In the genomic region with DNA sequence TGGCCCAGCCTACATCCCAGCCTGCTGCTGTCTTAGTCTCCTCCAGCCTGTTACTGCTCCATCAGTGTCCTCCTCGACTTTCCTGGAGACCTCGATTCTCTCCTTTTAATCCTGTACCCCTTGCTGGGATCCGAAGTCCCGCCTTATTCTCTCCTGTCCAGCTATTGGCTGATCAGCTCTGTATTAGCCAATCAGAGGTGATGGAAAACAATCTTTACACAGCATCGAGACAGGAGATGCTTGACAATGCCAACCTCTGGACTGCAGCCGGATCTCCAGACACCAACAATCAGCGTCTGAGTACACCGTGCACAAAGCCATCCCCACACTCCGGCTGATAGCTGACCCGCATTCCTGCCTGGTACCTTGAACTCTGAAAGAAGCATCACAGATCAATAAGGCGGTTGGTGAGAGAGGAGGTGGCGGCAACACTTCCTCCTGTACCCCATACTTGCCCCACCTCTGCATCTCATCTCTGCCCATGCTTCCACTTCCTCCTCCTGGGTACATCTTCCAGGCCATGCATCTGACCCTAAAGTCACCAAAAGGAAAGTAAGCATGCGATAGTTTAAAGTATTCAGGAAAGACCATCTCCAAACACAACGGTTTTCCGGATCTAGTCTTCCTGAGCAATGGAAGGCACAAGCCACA, we compare ENCODE assay signal across 17 mouse cellular contexts.
A peak's percentile ranks its signal among the peaks of the same experiment; 100 is the strongest.
DNase-seq lines count a peak whose midpoint lies in the region; ATAC-seq and TF ChIP-seq lines count a peak whose summit lies in the region.
"Had no signal": no experiment of that assay in that cellular context is flagged by ENCODE, and none has a peak within 500 bp of the region (broad histone marks: within the 10 kb centered on the region; RNA-seq: fewer than 3 reads in every experiment).

No protein-coding gene starts in this region.

- no peaks in the 10 kb centered on the region for H3K9me3 ChIP-seq in ES-E14 (ENCODE audit: control insufficient read depth, insufficient read depth, low read depth, low read length)
- no peaks in the 10 kb centered on the region for H3K9me3 ChIP-seq in hindbrain, embryonic 13.5 days
- H3K9me3 ChIP-seq in midbrain, embryonic 14.5 days (ENCODE audit: control insufficient read depth, low read length), result no peaks in the 10 kb centered on the region
- H3K9me3 ChIP-seq: limb, embryonic 12.5 days; liver, embryonic 15.5 days had no signal

- 0 out of 2 replicates have a peak, but pooled peaks cover 2% of the 10 kb centered on the region for H3K27me3 ChIP-seq in hindbrain, embryonic 13.5 days
- H3K27me3 ChIP-seq in midbrain, embryonic 14.5 days (ENCODE audit: control insufficient read depth, insufficient read depth, low read length), result no peaks in the 10 kb centered on the region
- H3K27me3 ChIP-seq: limb, embryonic 12.5 days had no signal

- peak overlapping the region; percentile 29 to 32; a peak in 2 of 4 replicates for H3K4me3 ChIP-seq in ES-E14 (ENCODE audit: insufficient read depth in 1 of 2, low read depth in 1 of 2, low read length in 2 of 2, poor library complexity in 1 of 2, severe bottlenecking in 1 of 2)
- no peak overlapping the region for H3K4me3 ChIP-seq in hindbrain, embryonic 13.5 days
- 0 out of 2 replicates have a peak overlapping the region, but pooled peaks have one; percentile 13 for H3K4me3 ChIP-seq in midbrain, embryonic 14.5 days (replicated peaks; ENCODE audit: low read depth, low read length)
- H3K4me3 ChIP-seq: limb, embryonic 12.5 days; liver, embryonic 15.5 days; myocyte had no signal

- peaks cover 6 to 28% of the 10 kb centered on the region in 2 experiments; a peak in 3 of 4 replicates for H3K4me1 ChIP-seq in ES-E14 (ENCODE audit: control insufficient read depth in 2 of 2, insufficient read depth in 2 of 2, low read length in 2 of 2, poor library complexity in 1 of 2)
- peaks cover 18% of the 10 kb centered on the region for H3K4me1 ChIP-seq in hindbrain, embryonic 13.5 days (replicated peaks)
- H3K4me1 ChIP-seq in midbrain, embryonic 14.5 days (ENCODE audit: control insufficient read depth, insufficient read depth, low read length), result 0 out of 2 replicates have a peak, but pooled peaks cover 3% of the 10 kb centered on the region

- no peak overlapping the region for H3K27ac ChIP-seq in ES-E14 (ENCODE audit: insufficient read depth, low read depth, low read length, poor library complexity, severe bottlenecking)
- H3K27ac ChIP-seq in hindbrain, embryonic 13.5 days, result no peak overlapping the region
- no peak overlapping the region for H3K27ac ChIP-seq in midbrain, embryonic 14.5 days (replicated peaks; ENCODE audit: low read depth, low read length)
- H3K27ac ChIP-seq: limb, embryonic 12.5 days; liver, embryonic 15.5 days had no signal

- H3K9ac ChIP-seq in ES-E14 (ENCODE audit: insufficient read depth, low read depth, low read length, poor library complexity, severe bottlenecking), result no peak overlapping the region
- no peak overlapping the region for H3K9ac ChIP-seq in hindbrain, embryonic 13.5 days
- no peak overlapping the region for H3K9ac ChIP-seq in midbrain, embryonic 14.5 days (replicated peaks; ENCODE audit: low read length)
- H3K9ac ChIP-seq: limb, embryonic 12.5 days; liver, embryonic 15.5 days had no signal

- 59% methylated on average over 15 of the region's 15 CpGs for WGBS in hindbrain, embryonic 13.5 days
- WGBS in midbrain, embryonic 14.5 days, result 50% methylated on average over 15 of the region's 15 CpGs

- H3K36me3 ChIP-seq in ES-E14 (ENCODE audit: control insufficient read depth, insufficient read depth, low read length, poor library complexity, severe bottlenecking), result no peaks in the 10 kb centered on the region
- no peaks in the 10 kb centered on the region for H3K36me3 ChIP-seq in hindbrain, embryonic 13.5 days
- no peaks in the 10 kb centered on the region for H3K36me3 ChIP-seq in midbrain, embryonic 14.5 days (ENCODE audit: control insufficient read depth, insufficient read depth, low read length)
- H3K36me3 ChIP-seq: limb, embryonic 12.5 days; liver, embryonic 15.5 days had no signal

- ATAC-seq in common myeloid progenitor, adult 5-6 weeks (replicated peaks; ENCODE audit: low read depth, poor library complexity, severe bottlenecking), result 0 out of 2 replicates have a peak, but pooled peaks have one; percentile 19
- ATAC-seq in hindbrain, embryonic 13.5 days (ENCODE audit: low FRiP score), result peak; percentile 50; the same call in 1 of the 2 replicates
- ATAC-seq in midbrain, embryonic 14.5 days (ENCODE audit: low FRiP score, low TSS enrichment), result no peak
- ATAC-seq: intestine, postnatal 0 days had no signal

- H3K4me2 ChIP-seq in hindbrain, embryonic 13.5 days, result peak overlapping the region; percentile 15; the same call in 1 of the 2 replicates
- peak overlapping the region; percentile 33 for H3K4me2 ChIP-seq in midbrain, embryonic 14.5 days (ENCODE audit: low read length)
- H3K4me2 ChIP-seq: limb, embryonic 12.5 days; liver, embryonic 15.5 days had no signal

- DNase-seq in ES-E14 (ENCODE audit: low read depth, low spot score) (no peak), adipocyte (ENCODE audit: low spot score) (no peak)
- peak; percentile 35 for DNase-seq in midbrain, embryonic 14.5 days
- DNase-seq in thymus, postnatal 10 days (ENCODE audit: low spot score in 2 of 2), result no peak
- DNase-seq in embryo, embryonic 11 days, result no peak
- DNase-seq: adrenal gland, postnatal 10 days; cerebellum, postnatal 14 days; heart, postnatal 10 days; kidney, postnatal 4 days; lung, postnatal 36 days; thymus, adult 18-20 months had no signal

- in situ Hi-C loops in ES-E14 (cut with MboI; ENCODE audit: low sequenced_read_pairs in 2 of 2, unreplicated experiment in 2 of 2), result no loop called here

TF ChIP-seq in ES-E14, 5 proteins besides CTCF, POLR2A, EP300 and RAD21:
- no peak for TF ChIP-seq CHD2 (IDR thresholded peaks at IDR 0.05; ENCODE audit: low read depth, low read length)
- TF ChIP-seq MAFK (IDR thresholded peaks at IDR 0.05; ENCODE audit: insufficient read depth, low read depth, low read length), result no peak
- no peak for TF ChIP-seq HCFC1 (IDR thresholded peaks at IDR 0.05; ENCODE audit: borderline replicate concordance, insufficient read depth, low read length)
- no peak for TF ChIP-seq ZC3H11A (IDR thresholded peaks at IDR 0.05; ENCODE audit: borderline replicate concordance, low read depth, low read length)
TF ChIP-seq in ES-E14: peak in this region for 0.
